Mouse (Mus musculus): ENCODE measurements around the gene Gm20911. TPM values are rescaled to one million over a fixed set of nuclear protein-coding genes. Genes with fewer than 3 reads are reported as not detected.

The Gm20911 gene
- polyA plus RNA-seq (2017; shearing (Covaris generic)) = not detected

GRCm38 (mm10) chrY:81457707-81458106 is at the start of gene Gm20911:
Gene Gm20911 (plus strand): TSS chrY:81458007.

